Mouse (Mus musculus) adrenal gland, postnatal 10 days (tissue): Measurements from ENCODE around the gene Ccin. TPM values are rescaled to one million over a fixed set of nuclear protein-coding genes. Genes with fewer than 3 reads are reported as not detected.

ENCODE experiments used
- DNase-seq: peaks from one replicate; pipeline ENCODE4 v3.0.0; 2021; ENCODE audit warnings: mixed read lengths
- total RNA-seq, 2 experiments: library from RNA; stranded (reverse); gene quantifications; 2 replicates each; pipeline ENCODE4 v1.2.3; 2021

Ccin gene
- total RNA-seq, 2 experiments from 2014 or later, result not detected

GRCm38 (mm10) chr4:44013391-44014070 lies 30.2 kb downstream of the Ccin start:
- DNase-seq, result no peak

GRCm38 (mm10) chr4:44016071-44016470 lies 32.8 kb downstream of the Ccin start:
- no peak for DNase-seq

- DNase-seq, result no peak
These were observed 33.5 kb downstream of the Ccin start for GRCm38 (mm10) chr4:44016791-44017190.

- no peak for DNase-seq
These were observed 39.0 kb downstream of the Ccin start for GRCm38 (mm10) chr4:44022323-44022722.

- peak; percentile 0 for DNase-seq
These were observed 39.5 kb downstream of the Ccin start for GRCm38 (mm10) chr4:44022766-44023165.

- no peak for DNase-seq
These were observed 40.4 kb downstream of the Ccin start for GRCm38 (mm10) chr4:44023681-44024080.

- DNase-seq, result no peak
These were observed 41.0 kb downstream of the Ccin start for GRCm38 (mm10) chr4:44024241-44024640.

GRCm38 (mm10) chr4:44025570-44025969 lies 42.3 kb downstream of the Ccin start:
- no peak for DNase-seq

GRCm38 (mm10) chr4:44028303-44029135 lies 45.2 kb downstream of the Ccin start:
- no peak for DNase-seq

GRCm38 (mm10) chr4:44029661-44030066 lies 46.4 kb downstream of the Ccin start:
- no peak for DNase-seq

GRCm38 (mm10) chr4:44031521-44031920 lies 48.2 kb downstream of the Ccin start:
- DNase-seq, result peak; percentile 60

Other genes starting within 250 kb of the Ccin start
- not detected for gene Olfr159, start 212.5 kb upstream of the Ccin start, total RNA-seq
- not detected for gene Olfr156, start 159.6 kb upstream of the Ccin start, total RNA-seq
- not detected for gene Olfr157, start 143.3 kb upstream of the Ccin start, total RNA-seq
- gene Olfr155, start 131.9 kb upstream of the Ccin start, total RNA-seq, result not detected
- gene Reck, start 108.0 kb upstream of the Ccin start, total RNA-seq, result 10 to 100 TPM; 17.1 to 18.1 TPM
- gene Glipr2, start 26.1 kb upstream of the Ccin start, total RNA-seq, result 10 to 100 TPM; 10.7 to 14.9 TPM
- gene Clta, start 21.0 kb downstream of the Ccin start, total RNA-seq, result 100 to 1,000 TPM; 156 to 174 TPM
- 10 to 100 TPM; 37.1 to 68.5 TPM for gene Gne, start 100.7 kb downstream of the Ccin start, total RNA-seq